Mouse (Mus musculus) midbrain, embryonic 10.5 days (tissue): ENCODE data around the gene Xxylt1. TPM values are rescaled to one million over a fixed set of nuclear protein-coding genes. Genes with fewer than 3 reads are reported as not detected.
"Not testable (repeated sequence)": the region's sequence is repeated elsewhere in the genome, so short reads cannot be mapped to it uniquely, and the experiment has no call there.

Source experiments
- DNase-seq: peaks from one replicate; pipeline ENCODE4 v3.0.0-alpha.2; 2017; ENCODE audit warnings: low spot score
- H3K27ac ChIP-seq: fragments of 300-500 bp; sonication (generic); replicated peaks from 2 replicates; pipeline ENCODE4 v1.5.1; 2016; ENCODE audit warnings: mild to moderate bottlenecking
- H3K27me3 ChIP-seq: fragments of 300-500 bp; sonication (generic); 2 replicates; pipeline ENCODE4 v1.6.1; 2016; ENCODE audit warnings: low read depth, mild to moderate bottlenecking; ENCODE audit not compliant: poor library complexity, severe bottlenecking
- H3K36me3 ChIP-seq: fragments of 300-500 bp; sonication (generic); 2 replicates; pipeline ENCODE4 v1.6.1; 2016; ENCODE audit warnings: mild to moderate bottlenecking, moderate library complexity
- H3K4me1 ChIP-seq: fragments of 300-500 bp; sonication (generic); 2 replicates; pipeline ENCODE4 v1.6.1; 2016
- H3K4me3 ChIP-seq: fragments of 300-500 bp; sonication (generic); 2 replicates; pipeline ENCODE4 v1.5.1; 2016; ENCODE audit warnings: mild to moderate bottlenecking, moderate library complexity
- H3K9me3 ChIP-seq: fragments of 300-500 bp; sonication (generic); replicated peaks from 2 replicates; pipeline ENCODE4 v1.6.1; 2016; ENCODE audit warnings: mild to moderate bottlenecking
- WGBS: fragments of 180-500 bp; shearing (Covaris S2); methylation state at CpG from one replicate; pipeline ENCODE4 v1.1.7; 2016; 5-methylcytosine and 5-hydroxymethylcytosine counted together
- polyA plus RNA-seq: library from polyadenylated mRNA; unstranded; fragments of >200 nt; fragmentation: Nextera tagmentation; extraction: Ambion mirVana; gene quantifications from 2 replicates; pipeline ENCODE4 v1.2.1, GENCODE M21; 2016

The Xxylt1 gene
- polyA plus RNA-seq, 1 experiment from 2014 or later, result 14.0 TPM

- Histone ChIP-seq H3K9me3 (no peaks in the 10 kb centered on the region), H3K4me1 (peaks cover 13% of the 10 kb centered on the region), H3K27me3 (no peaks in the 10 kb centered on the region), H3K4me3 (no peak overlapping the region), H3K36me3 (no peaks in the 10 kb centered on the region), H3K27ac (no peak overlapping the region)
- no peak for DNase-seq
- WGBS, result 95% methylated on average over 2 of the region's 2 CpGs
These were observed 64.6 kb downstream of the Xxylt1 start for GRCm38 (mm10) chr16:31016669-31017068.

- Histone ChIP-seq H3K27ac (no peak overlapping the region), H3K4me1 (peaks cover 8% of the 10 kb centered on the region), H3K27me3 (no peaks in the 10 kb centered on the region), H3K9me3 (no peaks in the 10 kb centered on the region), H3K4me3 (no peak overlapping the region), H3K36me3 (no peaks in the 10 kb centered on the region)
- WGBS, result 82% methylated on average over 8 of the region's 8 CpGs
- no peak for DNase-seq
These were observed 65.1 kb downstream of the Xxylt1 start for GRCm38 (mm10) chr16:31016169-31016568.

- no peak overlapping the region for H3K27ac ChIP-seq
- 88% methylated on average over 1 of the region's 1 CpGs for WGBS
- H3K36me3 ChIP-seq, result no peaks in the 10 kb centered on the region
- no peaks in the 10 kb centered on the region for H3K9me3 ChIP-seq
- 0 out of 2 replicates have a peak, but pooled peaks cover 3% of the 10 kb centered on the region for H3K4me1 ChIP-seq
- no peak overlapping the region for H3K4me3 ChIP-seq
- H3K27me3 ChIP-seq, result no peaks in the 10 kb centered on the region
- no peak for DNase-seq
These were observed 66.0 kb downstream of the Xxylt1 start for GRCm38 (mm10) chr16:31015271-31015670.

- H3K4me3 ChIP-seq, result no peak overlapping the region
- 0 out of 2 replicates have a peak, but pooled peaks cover under 1% of the 10 kb centered on the region for H3K36me3 ChIP-seq
- no peak for DNase-seq
- 93% methylated on average over 10 of the region's 10 CpGs for WGBS
- no peaks in the 10 kb centered on the region for H3K27me3 ChIP-seq
- 0 out of 2 replicates have a peak, but pooled peaks cover 5% of the 10 kb centered on the region for H3K4me1 ChIP-seq
- H3K27ac ChIP-seq, result no peak overlapping the region
- no peaks in the 10 kb centered on the region for H3K9me3 ChIP-seq
These were observed 69.0 kb downstream of the Xxylt1 start for GRCm38 (mm10) chr16:31012236-31012635.

- Histone ChIP-seq H3K27me3 (no peaks in the 10 kb centered on the region), H3K4me1 (0 out of 2 replicates have a peak, but pooled peaks cover 5% of the 10 kb centered on the region), H3K4me3 (no peak overlapping the region), H3K27ac (0 out of 2 replicates have a peak overlapping the region, but pooled peaks have one; percentile 23), H3K9me3 (no peaks in the 10 kb centered on the region), H3K36me3 (peaks cover 10% of the 10 kb centered on the region; the same call in 1 of the 2 replicates)
- DNase-seq, result no peak
- 96% methylated on average over 5 of the region's 5 CpGs for WGBS
These were observed 70.8 kb downstream of the Xxylt1 start for GRCm38 (mm10) chr16:31010443-31010842.

- peaks cover 12% of the 10 kb centered on the region; the same call in 1 of the 2 replicates for H3K36me3 ChIP-seq
- no peak overlapping the region for H3K27ac ChIP-seq
- H3K4me3 ChIP-seq, result no peak overlapping the region
- H3K27me3 ChIP-seq, result no peaks in the 10 kb centered on the region
- no peak for DNase-seq
- H3K9me3 ChIP-seq, result no peaks in the 10 kb centered on the region
- peaks cover 18% of the 10 kb centered on the region for H3K4me1 ChIP-seq
- 91% methylated on average over 7 of the region's 7 CpGs for WGBS
These were observed 72.9 kb downstream of the Xxylt1 start for GRCm38 (mm10) chr16:31008326-31008725.

GRCm38 (mm10) chr16:31007582-31007981 lies 73.7 kb downstream of the Xxylt1 start:
- Histone ChIP-seq H3K27ac (no peak overlapping the region), H3K27me3 (no peaks in the 10 kb centered on the region), H3K4me3 (no peak overlapping the region), H3K36me3 (peaks cover 12% of the 10 kb centered on the region; the same call in 1 of the 2 replicates), H3K9me3 (no peaks in the 10 kb centered on the region), H3K4me1 (peaks cover 26% of the 10 kb centered on the region)
- DNase-seq, result no peak
- WGBS, result 94% methylated on average over 12 of the region's 12 CpGs

- DNase-seq, result no peak
- H3K27me3 ChIP-seq, result no peaks in the 10 kb centered on the region
- WGBS, result 77% methylated on average over 6 of the region's 7 CpGs
- peaks cover 30% of the 10 kb centered on the region for H3K4me1 ChIP-seq
- 0 out of 2 replicates have a peak overlapping the region, but pooled peaks have one; percentile 9 for H3K27ac ChIP-seq
- peaks cover 5% of the 10 kb centered on the region; the same call in 1 of the 2 replicates for H3K9me3 ChIP-seq
- peaks cover 12% of the 10 kb centered on the region; the same call in 1 of the 2 replicates for H3K36me3 ChIP-seq
- no peak overlapping the region for H3K4me3 ChIP-seq
These were observed 75.5 kb downstream of the Xxylt1 start for GRCm38 (mm10) chr16:31005693-31006092.

- peaks cover 30% of the 10 kb centered on the region for H3K4me1 ChIP-seq
- DNase-seq, result no peak
- peak overlapping the region; percentile 69; the same call in 1 of the 2 replicates for H3K27ac ChIP-seq
- peaks cover 9% of the 10 kb centered on the region; the same call in 1 of the 2 replicates for H3K9me3 ChIP-seq
- no peaks in the 10 kb centered on the region for H3K27me3 ChIP-seq
- no peak overlapping the region for H3K4me3 ChIP-seq
- WGBS, result 48% methylated on average over 2 of the region's 2 CpGs
- H3K36me3 ChIP-seq, result peaks cover 12% of the 10 kb centered on the region; the same call in 1 of the 2 replicates
These were observed 76.9 kb downstream of the Xxylt1 start for GRCm38 (mm10) chr16:31004321-31004682.

- not testable (repeated sequence) for H3K9me3 ChIP-seq, H3K27me3 ChIP-seq
- H3K4me1 ChIP-seq, result peaks cover 29% of the 10 kb centered on the region
- WGBS, result 20% methylated on average over 10 of the region's 10 CpGs
- peak overlapping the region; percentile 7; the same call in 1 of the 2 replicates for H3K4me3 ChIP-seq
- DNase-seq, result peak; percentile 17
- H3K27ac ChIP-seq, result peak overlapping the region; percentile 69
- H3K36me3 ChIP-seq, result peaks cover 12% of the 10 kb centered on the region; the same call in 1 of the 2 replicates
These were observed 77.5 kb downstream of the Xxylt1 start for GRCm38 (mm10) chr16:31003592-31004320.

GRCm38 (mm10) chr16:31002926-31003325 lies 78.3 kb downstream of the Xxylt1 start:
- 75% methylated on average over 6 of the region's 6 CpGs for WGBS
- H3K27me3 ChIP-seq, result no peaks in the 10 kb centered on the region
- peaks cover 12% of the 10 kb centered on the region; the same call in 1 of the 2 replicates for H3K36me3 ChIP-seq
- H3K9me3 ChIP-seq, result peaks cover 9% of the 10 kb centered on the region; the same call in 1 of the 2 replicates
- H3K4me1 ChIP-seq, result peaks cover 27% of the 10 kb centered on the region
- no peak for DNase-seq
- H3K4me3 ChIP-seq, result no peak overlapping the region
- H3K27ac ChIP-seq, result peak overlapping the region; percentile 49; the same call in 1 of the 2 replicates

- no peak overlapping the region for H3K4me3 ChIP-seq
- peaks cover 27% of the 10 kb centered on the region for H3K4me1 ChIP-seq
- peaks cover 10% of the 10 kb centered on the region; the same call in 1 of the 2 replicates for H3K36me3 ChIP-seq
- H3K9me3 ChIP-seq, result peaks cover 9% of the 10 kb centered on the region; the same call in 1 of the 2 replicates
- 89% methylated on average over 6 of the region's 6 CpGs for WGBS
- H3K27ac ChIP-seq, result peak overlapping the region; percentile 28; the same call in 1 of the 2 replicates
- no peaks in the 10 kb centered on the region for H3K27me3 ChIP-seq
- DNase-seq, result no peak
These were observed 79.1 kb downstream of the Xxylt1 start for GRCm38 (mm10) chr16:31002117-31002516.

- no peaks in the 10 kb centered on the region for H3K36me3 ChIP-seq
- no peaks in the 10 kb centered on the region for H3K27me3 ChIP-seq
- WGBS, result 92% methylated on average over 1 of the region's 2 CpGs
- peaks cover 9% of the 10 kb centered on the region; the same call in 1 of the 2 replicates for H3K9me3 ChIP-seq
- peaks cover 19% of the 10 kb centered on the region for H3K4me1 ChIP-seq
- H3K4me3 ChIP-seq, result no peak overlapping the region
- no peak overlapping the region for H3K27ac ChIP-seq
- no peak for DNase-seq
These were observed 82.5 kb downstream of the Xxylt1 start for GRCm38 (mm10) chr16:30998711-30999110.
